Mouse (Mus musculus) megakaryocyte, embryonic 14.5 days (primary cell): ENCODE measurements at regions not wholly inside any gene's neighbourhood (a gene's known extent, or its start where the extent isn't known, plus 50 kb on each side); places are given as distances from the start of the nearest gene placed in this dataset.

Experiments
- FLI1 ChIP-seq: IDR thresholded peaks from 2 replicates; pipeline ENCODE4 v1.6.1; 2012; ENCODE audit warnings: low read length, inconsistent platforms, mixed read lengths
- GATA1 ChIP-seq: IDR thresholded peaks from 3 replicates; pipeline ENCODE4 v1.6.1; 2012; ENCODE audit warnings: mixed read lengths, low read length, inconsistent platforms, borderline replicate concordance

GRCm38 (mm10) chr14:98596252-98596651, 397.9 kb downstream of the Rpl36a-ps1 start:
- TF ChIP-seq GATA1: no peak
- TF ChIP-seq FLI1: no peak
